ENCODE assay signal across 1 mouse cellular context in genomic region chr17:33810334-33811141, GRCm38 (mm10).
TF ChIP-seq lines count a peak whose summit lies in the region.

Gene Kank3 (plus strand): TSS chr17:33810519.

TF ChIP-seq in CH12.LX, 34 proteins besides CTCF, POLR2A, EP300 and RAD21 (continued from another document):
- TF ChIP-seq ETS1 (conservative IDR thresholded peaks at IDR 0.05; ENCODE audit: low read depth, low read length), result no peak
- no peak for TF ChIP-seq MAFK (IDR thresholded peaks at IDR 0.05; ENCODE audit: insufficient replicate concordance, low read length)
- no peak for TF ChIP-seq POLR2AphosphoS2 (IDR thresholded peaks at IDR 0.05; ENCODE audit: low read depth, low read length)
- no peak for TF ChIP-seq RCOR1 (conservative IDR thresholded peaks at IDR 0.05; ENCODE audit: low read depth, low read length)
- no peak for TF ChIP-seq MXI1 (IDR thresholded peaks at IDR 0.05; ENCODE audit: low read depth, low read length)
- no peak for TF ChIP-seq HCFC1 (IDR thresholded peaks at IDR 0.05; ENCODE audit: low read depth, low read length)
- peak; percentile 69 for TF ChIP-seq BHLHE40 (IDR thresholded peaks at IDR 0.05; ENCODE audit: low read depth, low read length)
- TF ChIP-seq E2F4 (IDR thresholded peaks at IDR 0.05; ENCODE audit: insufficient replicate concordance, low read depth, low read length), result no peak
- TF ChIP-seq ZC3H11A (IDR thresholded peaks at IDR 0.05; ENCODE audit: low read depth, low read length), result no peak
- no peak for TF ChIP-seq USF2 (conservative IDR thresholded peaks at IDR 0.05; ENCODE audit: low read depth, low read length)
